Mouse (Mus musculus) bone marrow macrophage, adult 2 months (primary cell): Measurements from ENCODE around the gene Creg2.

Experiments
- CTCF ChIP-seq: IDR thresholded peaks from 2 replicates; pipeline ENCODE4 v1.5.1; 2012; ENCODE audit warnings: low read depth, mild to moderate bottlenecking, low read length, moderate library complexity
- POLR2A ChIP-seq: IDR thresholded peaks from 2 replicates; pipeline ENCODE4 v1.6.1; 2012; ENCODE audit warnings: mild to moderate bottlenecking, low read depth, low read length, borderline replicate concordance

- TF ChIP-seq CTCF: no peak
- TF ChIP-seq POLR2A: no peak
These were observed 59.2 kb downstream of the Creg2 start for GRCm38 (mm10) chr1:39592090-39592489.
